In genomic region chr19:43525566-43525965, GRCm38 (mm10) we compare ENCODE assay signal across 8 mouse cellular contexts. TPM values are rescaled to one million over a fixed set of nuclear protein-coding genes. Genes with fewer than 3 reads are reported as not detected.
DNase-seq lines count a peak whose midpoint lies in the region; ATAC-seq and TF ChIP-seq lines count a peak whose summit lies in the region.

No protein-coding gene starts in this region.

- H3K36me3 ChIP-seq in heart, embryonic 14.5 days (ENCODE audit: control insufficient read depth, insufficient read depth, low read length): no peaks in the 10 kb centered on the region
- H3K36me3 ChIP-seq in G1E (replicated peaks): peaks cover 18% of the 10 kb centered on the region
- no peaks in the 10 kb centered on the region for H3K36me3 ChIP-seq in forebrain, embryonic 15.5 days
- H3K36me3 ChIP-seq in liver, embryonic 15.5 days (replicated peaks): no peaks in the 10 kb centered on the region

- H3K4me1 ChIP-seq in heart, embryonic 14.5 days (ENCODE audit: control insufficient read depth in 2 of 2, insufficient read depth in 2 of 2, low read length in 2 of 2): peaks cover 16 to 32% of the 10 kb centered on the region in 2 experiments
- H3K4me1 ChIP-seq in G1E (ENCODE audit: insufficient read depth, low read depth, low read length): peaks cover 51% of the 10 kb centered on the region
- H3K4me1 ChIP-seq in forebrain, embryonic 15.5 days: peaks cover 46% of the 10 kb centered on the region
- peaks cover 47% of the 10 kb centered on the region for H3K4me1 ChIP-seq in liver, embryonic 15.5 days (replicated peaks)

- DNase-seq in heart, postnatal 4 days: no peak
- DNase-seq in G1E (ENCODE audit: low spot score): no peak
- DNase-seq in ovary, adult 18-20 months (ENCODE audit: low spot score): no peak
- DNase-seq in spleen, postnatal 4 days (ENCODE audit: low spot score in 2 of 2): no peak
- no peak for DNase-seq in spleen, postnatal 36 days (ENCODE audit: low spot score in 2 of 2)

- peak overlapping the region in 1 of 2 experiments; percentile 77; a peak in 1 of 4 replicates for H3K4me3 ChIP-seq in heart, embryonic 14.5 days (ENCODE audit: control insufficient read depth in 1 of 2, insufficient read depth in 1 of 2, low read depth in 1 of 2, low read length in 2 of 2)
- H3K4me3 ChIP-seq in G1E (ENCODE audit: low read depth, low read length): peak overlapping the region; percentile 83; the same call in 1 of the 2 replicates
- peak overlapping the region; percentile 72; the same call in 1 of the 2 replicates for H3K4me3 ChIP-seq in forebrain, embryonic 15.5 days
- peak overlapping the region; percentile 74; the same call in 1 of the 2 replicates for H3K4me3 ChIP-seq in liver, embryonic 15.5 days (replicated peaks)

- peak overlapping the region; percentile 87 for H3K9ac ChIP-seq in heart, embryonic 14.5 days (ENCODE audit: low read length)
- H3K9ac ChIP-seq in forebrain, embryonic 15.5 days (replicated peaks): peak overlapping the region; percentile 81; the same call in 1 of the 2 replicates
- H3K9ac ChIP-seq in liver, embryonic 15.5 days: peak overlapping the region; percentile 79; the same call in 1 of the 2 replicates

- no peaks in the 10 kb centered on the region for H3K9me3 ChIP-seq in heart, embryonic 14.5 days (ENCODE audit: control insufficient read depth, low read length)
- H3K9me3 ChIP-seq in G1E (replicated peaks): no peaks in the 10 kb centered on the region
- H3K9me3 ChIP-seq in forebrain, embryonic 15.5 days: no peaks in the 10 kb centered on the region
- H3K9me3 ChIP-seq in liver, embryonic 15.5 days (replicated peaks): no peaks in the 10 kb centered on the region

- no peak for TF ChIP-seq CTCF in G1E (IDR thresholded peaks at IDR 0.05; ENCODE audit: low read depth, low read length)

- WGBS in heart, embryonic 14.5 days: 89% methylated on average over 7 of the region's 7 CpGs
- 90% methylated on average over 7 of the region's 7 CpGs for WGBS in forebrain, embryonic 15.5 days
- 84% methylated on average over 7 of the region's 7 CpGs for WGBS in liver, embryonic 15.5 days (ENCODE audit: insufficient replicate concordance)

- H3K4me2 ChIP-seq in heart, embryonic 14.5 days (ENCODE audit: low read length): peak overlapping the region; percentile 86
- H3K4me2 ChIP-seq in forebrain, embryonic 15.5 days (replicated peaks): peak overlapping the region; percentile 63; the same call in 1 of the 2 replicates
- H3K4me2 ChIP-seq in liver, embryonic 15.5 days: peak overlapping the region; percentile 95

- H3K27ac ChIP-seq in heart, embryonic 14.5 days (replicated peaks in 1 of 2; ENCODE audit: control insufficient read depth in 1 of 2, insufficient read depth in 1 of 2, low read depth in 2 of 2, low read length in 2 of 2): peak overlapping the region; percentile 95 to 97
- no peak overlapping the region for H3K27ac ChIP-seq in forebrain, embryonic 15.5 days (replicated peaks)
- no peak overlapping the region for H3K27ac ChIP-seq in liver, embryonic 15.5 days (replicated peaks)

- H3K27me3 ChIP-seq in heart, embryonic 14.5 days (ENCODE audit: control insufficient read depth, insufficient read depth, low read length): no peaks in the 10 kb centered on the region
- no peaks in the 10 kb centered on the region for H3K27me3 ChIP-seq in G1E (ENCODE audit: insufficient read depth, low read length)
- no peaks in the 10 kb centered on the region for H3K27me3 ChIP-seq in forebrain, embryonic 15.5 days
- peaks cover 13% of the 10 kb centered on the region for H3K27me3 ChIP-seq in liver, embryonic 15.5 days

- ATAC-seq in heart, embryonic 14.5 days (ENCODE audit: insufficient number of reproducible peaks, insufficient read depth, low FRiP score, low read depth): no peak
- no peak for ATAC-seq in G1E (ENCODE audit: extremely low read depth, insufficient number of reproducible peaks, low FRiP score, poor library complexity, severe bottlenecking)
- no peak for ATAC-seq in forebrain, embryonic 15.5 days (replicated peaks)
- no peak for ATAC-seq in liver, embryonic 15.5 days (ENCODE audit: insufficient read depth)

RNA-seq across cellular contexts. Expression of gene Got1, which starts 1.2 kb away (rescaled TPM):
- 149 and 168 TPM in 2 replicates for polyA plus RNA-seq in heart, embryonic 14.5 days (2014; fragmentation: Nextera tagmentation; extraction: Ambion mirVana)
- 100 to 1,000 TPM; 341 to 353 TPM for total RNA-seq in heart, postnatal 4 days (2021)
- total RNA-seq in G1E (2014; fragmentation: Nextera tagmentation) (44.6 and 57.9 TPM in 2 replicates), G1E (2017) (50.8 and 60.3 TPM in 2 replicates)
- polyA plus RNA-seq in G1E (2012): 9.8 and 12.7 TPM in 2 replicates
- 71.3 and 75.6 TPM in 2 replicates for polyA plus RNA-seq in forebrain, embryonic 15.5 days (2015; fragmentation: Nextera tagmentation; extraction: Ambion mirVana)
- 19.8 and 22.3 TPM in 2 replicates for polyA plus RNA-seq in liver, embryonic 15.5 days (2015; fragmentation: Nextera tagmentation; extraction: Ambion mirVana)

Comparison
In these comparisons a context has a peak if more than half of its experiments do, and no peak if none do; other contexts are left out.
1. H3K27ac ChIP-seq: peak in heart, embryonic 14.5 days (2 of 2); none in forebrain, embryonic 15.5 days (single experiment) and liver, embryonic 15.5 days (single experiment).
2. Peak in every context shown above with its lines, with median percentiles within 50 percentile points of each other: H3K4me2 ChIP-seq and H3K9ac ChIP-seq.